Mouse (Mus musculus): Measurements from ENCODE around the gene Tbx2. TPM values are rescaled to one million over a fixed set of nuclear protein-coding genes. Genes with fewer than 3 reads are reported as not detected.

Gene Tbx2
- polyA plus RNA-seq (2015; fragmentation: Nextera tagmentation; extraction: Ambion mirVana): 5.2 and 6.9 TPM in 2 replicates

- ATAC-seq (ENCODE audit: low FRiP score, low TSS enrichment) (peak; percentile 66), DNase-seq (ENCODE audit: low spot score) (peak; percentile 60)
- Histone ChIP-seq H3K4me3 (ENCODE audit: low read depth, low read length) (peak within 1 kb of the TSS; percentile 60), H3K4me2 (replicated peaks; ENCODE audit: low read depth) (peak within 1 kb of the TSS; percentile 76), H3K9me3 (ENCODE audit: control insufficient read depth, low read length) (no peaks in the 10 kb centered on the region), H3K27me3 (ENCODE audit: control insufficient read depth, insufficient read depth, low read length) (no peaks in the 10 kb centered on the region), H3K36me3 (ENCODE audit: control insufficient read depth, insufficient read depth, low read length) (no peaks in the 10 kb centered on the region), H3K4me1 (replicated peaks; ENCODE audit: control insufficient read depth, insufficient read depth) (peaks cover 8% of the 10 kb centered on the region; the same call in 1 of the 2 replicates), H3K27ac (replicated peaks) (peak within 1 kb of the TSS; percentile 92), H3K9ac (ENCODE audit: low read length) (peak within 1 kb of the TSS; percentile 83)
- no peak for TF ChIP-seq EP300 (optimal IDR thresholded peaks at IDR 0.05)
- peak; percentile 40; the same call in 1 of the 2 replicates for TF ChIP-seq CTCF (IDR thresholded peaks at IDR 0.05; ENCODE audit: low read depth)
- WGBS: 2% methylated on average over 36 of the region's 52 CpGs
Measured at GRCm38 (mm10) chr11:85832231-85832924, at the start of gene Tbx2. Gene Tbx2 (plus strand): TSS chr11:85832551.

DNA sequence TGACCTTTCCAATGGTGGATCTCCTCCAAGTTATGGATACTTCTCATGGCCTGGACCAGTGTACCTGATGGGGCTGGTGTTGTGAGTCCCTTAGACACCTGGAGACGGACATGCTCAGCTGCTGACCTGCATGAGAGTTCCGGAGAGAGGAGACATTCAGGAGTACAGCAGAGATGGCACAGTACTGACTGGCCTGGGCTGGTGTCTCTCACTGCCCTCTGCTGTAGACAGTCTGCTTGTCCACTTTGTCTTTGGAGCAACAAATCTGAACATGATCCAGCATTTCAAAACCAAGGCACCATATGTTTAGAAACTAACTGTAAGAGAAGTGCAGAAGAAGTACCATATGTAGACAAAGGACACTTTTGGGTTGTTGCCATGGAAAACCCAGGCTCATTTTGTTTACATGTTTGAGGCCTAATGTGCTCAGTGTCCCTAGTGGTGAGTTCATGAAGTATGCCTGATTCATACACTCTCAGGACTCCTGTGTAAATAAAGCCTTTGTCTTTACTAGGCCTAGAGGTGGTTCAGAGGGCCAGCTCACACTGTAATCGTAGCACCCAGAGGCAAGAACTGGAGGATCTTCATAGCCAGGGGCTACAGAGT lies 46.1 kb upstream of the Tbx2 start:
- Histone ChIP-seq H3K4me1 (replicated peaks; ENCODE audit: control insufficient read depth, insufficient read depth) (no peaks in the 10 kb centered on the region), H3K9ac (ENCODE audit: low read length) (no peak overlapping the region), H3K9me3 (ENCODE audit: control insufficient read depth, low read length) (no peaks in the 10 kb centered on the region), H3K27me3 (ENCODE audit: control insufficient read depth, insufficient read depth, low read length) (no peaks in the 10 kb centered on the region), H3K4me2 (replicated peaks; ENCODE audit: low read depth) (no peak overlapping the region), H3K36me3 (ENCODE audit: control insufficient read depth, insufficient read depth, low read length) (no peaks in the 10 kb centered on the region), H3K4me3 (ENCODE audit: low read depth, low read length) (no peak overlapping the region), H3K27ac (replicated peaks) (0 out of 2 replicates have a peak overlapping the region, but pooled peaks have one; percentile 18)
- 66% methylated on average over 3 of the region's 3 CpGs for WGBS
- ATAC-seq (ENCODE audit: low FRiP score, low TSS enrichment) (peak; percentile 73), DNase-seq (ENCODE audit: low spot score) (no peak)
- TF ChIP-seq CTCF (IDR thresholded peaks at IDR 0.05; ENCODE audit: low read depth) (peak; percentile 76), EP300 (optimal IDR thresholded peaks at IDR 0.05) (no peak)

GRCm38 (mm10) chr11:85789750-85790149 lies 42.6 kb upstream of the Tbx2 start:
- WGBS: 77% methylated on average over 7 of the region's 7 CpGs

GRCm38 (mm10) chr11:85790267-85790666 lies 42.1 kb upstream of the Tbx2 start:
- Histone ChIP-seq H3K4me3 (ENCODE audit: low read depth, low read length) (no peak overlapping the region), H3K27me3 (ENCODE audit: control insufficient read depth, insufficient read depth, low read length) (no peaks in the 10 kb centered on the region), H3K4me2 (replicated peaks; ENCODE audit: low read depth) (no peak overlapping the region), H3K27ac (replicated peaks) (peak overlapping the region; percentile 88), H3K4me1 (replicated peaks; ENCODE audit: control insufficient read depth, insufficient read depth) (0 out of 2 replicates have a peak, but pooled peaks cover 2% of the 10 kb centered on the region), H3K36me3 (ENCODE audit: control insufficient read depth, insufficient read depth, low read length) (no peaks in the 10 kb centered on the region), H3K9me3 (ENCODE audit: control insufficient read depth, low read length) (no peaks in the 10 kb centered on the region), H3K9ac (ENCODE audit: low read length) (no peak overlapping the region)
- TF ChIP-seq EP300 (optimal IDR thresholded peaks at IDR 0.05) (no peak), CTCF (IDR thresholded peaks at IDR 0.05; ENCODE audit: low read depth) (no peak)
- DNase-seq (ENCODE audit: low spot score): peak; percentile 40
- 41% methylated on average over 2 of the region's 2 CpGs for WGBS
- ATAC-seq (ENCODE audit: low FRiP score, low TSS enrichment): peak; percentile 65

More at GRCm38 (mm10) chr11:85789750-85790149, 42.6 kb upstream of the Tbx2 start:
- Histone ChIP-seq H3K27me3 (ENCODE audit: control insufficient read depth, insufficient read depth, low read length) (no peaks in the 10 kb centered on the region), H3K4me1 (replicated peaks; ENCODE audit: control insufficient read depth, insufficient read depth) (0 out of 2 replicates have a peak, but pooled peaks cover 2% of the 10 kb centered on the region), H3K4me2 (replicated peaks; ENCODE audit: low read depth) (no peak overlapping the region), H3K36me3 (ENCODE audit: control insufficient read depth, insufficient read depth, low read length) (no peaks in the 10 kb centered on the region), H3K9ac (ENCODE audit: low read length) (no peak overlapping the region), H3K27ac (replicated peaks) (peak overlapping the region; percentile 88), H3K4me3 (ENCODE audit: low read depth, low read length) (no peak overlapping the region), H3K9me3 (ENCODE audit: control insufficient read depth, low read length) (no peaks in the 10 kb centered on the region)
- no peak for DNase-seq (ENCODE audit: low spot score)
- no peak for ATAC-seq (ENCODE audit: low FRiP score, low TSS enrichment)
- TF ChIP-seq CTCF (IDR thresholded peaks at IDR 0.05; ENCODE audit: low read depth) (no peak), EP300 (optimal IDR thresholded peaks at IDR 0.05) (no peak)

GRCm38 (mm10) chr11:85791212-85791611 lies 41.1 kb upstream of the Tbx2 start:
- H3K4me1 ChIP-seq (replicated peaks; ENCODE audit: control insufficient read depth, insufficient read depth): 0 out of 2 replicates have a peak, but pooled peaks cover 2% of the 10 kb centered on the region
- H3K36me3 ChIP-seq (ENCODE audit: control insufficient read depth, insufficient read depth, low read length): no peaks in the 10 kb centered on the region
- TF ChIP-seq EP300 (optimal IDR thresholded peaks at IDR 0.05): peak; percentile 46
- TF ChIP-seq CTCF (IDR thresholded peaks at IDR 0.05; ENCODE audit: low read depth): no peak
- DNase-seq (ENCODE audit: low spot score): peak; percentile 68
- no peak overlapping the region for H3K4me2 ChIP-seq (replicated peaks; ENCODE audit: low read depth)
- H3K4me3 ChIP-seq (ENCODE audit: low read depth, low read length): no peak overlapping the region
- H3K27me3 ChIP-seq (ENCODE audit: control insufficient read depth, insufficient read depth, low read length): no peaks in the 10 kb centered on the region
- 72% methylated on average over 1 of the region's 1 CpGs for WGBS
- no peak overlapping the region for H3K9ac ChIP-seq (ENCODE audit: low read length)
- H3K27ac ChIP-seq (replicated peaks): peak overlapping the region; percentile 88
- peak; percentile 61 for ATAC-seq (ENCODE audit: low FRiP score, low TSS enrichment)
- H3K9me3 ChIP-seq (ENCODE audit: control insufficient read depth, low read length): no peaks in the 10 kb centered on the region
